Mouse (Mus musculus) liver, adult (tissue): ENCODE results near the gene Ola1.

Experiments used
- GATA4 ChIP-seq: IDR thresholded peaks from 2 replicates; pipeline ENCODE4 v1.6.1; 2014; ENCODE audit warnings: mild to moderate bottlenecking, low read length; ENCODE audit not compliant: insufficient replicate concordance

The Ola1 gene

DNA sequence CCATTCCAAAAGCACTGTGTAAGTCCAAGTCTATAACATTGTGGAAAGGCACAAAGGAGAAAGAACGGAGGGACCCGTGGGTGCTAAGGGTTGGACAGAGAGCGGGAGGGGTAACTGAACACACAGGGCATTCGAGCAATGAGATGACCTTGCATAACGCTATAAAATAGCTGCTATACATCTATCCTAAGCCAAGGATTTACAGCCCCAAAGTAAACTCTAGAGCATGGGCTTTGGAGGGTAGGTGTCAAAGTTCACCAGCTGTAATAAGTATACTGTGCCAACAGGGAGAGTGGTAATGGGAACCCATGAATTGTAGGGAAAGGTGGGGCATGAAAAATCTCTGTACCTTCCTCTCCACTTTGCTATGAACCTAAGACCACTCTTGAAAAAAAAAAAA is at the start of gene Ola1:
Gene Ola1 (minus strand): TSS at position 12 of the 400 bp plus-strand sequence.
- no peak for TF ChIP-seq GATA4

GRCm38 (mm10) chr2:73268281-73268680 is 49.6 kb upstream of the Ola1 start:
- no peak for TF ChIP-seq GATA4

DNA sequence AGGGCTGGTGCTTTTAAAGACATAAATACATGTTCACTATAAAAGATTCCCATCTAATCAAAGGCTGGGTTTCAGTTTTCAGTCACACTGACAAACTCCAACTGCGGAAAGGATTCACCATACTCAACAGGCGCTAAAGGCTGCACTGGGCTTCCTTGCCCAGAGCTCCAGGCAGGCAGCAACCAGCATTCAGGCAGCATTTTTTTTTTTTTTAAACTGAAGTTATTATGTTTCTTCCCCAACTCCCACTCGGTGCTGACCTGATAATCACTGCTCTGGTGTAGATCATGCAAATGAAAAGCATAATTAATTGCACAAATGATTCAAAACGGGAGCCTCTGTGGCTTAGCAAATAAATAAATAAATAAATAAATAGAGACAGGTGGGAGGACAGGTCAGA is 49.1 kb upstream of the Ola1 start:
- no peak for TF ChIP-seq GATA4

DNA sequence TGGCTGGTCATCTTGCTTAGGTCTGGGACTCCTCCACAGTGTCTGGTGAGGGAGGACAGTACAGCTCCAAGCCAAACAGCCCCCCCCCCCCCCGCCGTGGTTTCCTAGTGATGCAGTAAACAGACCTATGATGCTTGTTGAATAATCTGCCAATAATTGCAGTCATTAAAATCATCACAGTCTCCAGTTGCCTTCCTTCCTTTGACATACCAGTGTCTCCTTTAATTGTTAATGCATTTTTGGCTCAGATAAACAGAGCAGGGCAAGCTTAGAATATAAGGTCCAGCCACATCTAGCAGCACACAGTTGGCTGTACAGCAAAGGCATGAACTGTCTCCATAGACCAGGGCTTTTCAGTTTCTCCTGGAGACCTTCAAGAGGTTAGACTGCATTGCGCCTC is 48.5 kb upstream of the Ola1 start:
- TF ChIP-seq GATA4: no peak

GRCm38 (mm10) chr2:73266623-73267022 is 47.9 kb upstream of the Ola1 start:
- no peak for TF ChIP-seq GATA4

DNA sequence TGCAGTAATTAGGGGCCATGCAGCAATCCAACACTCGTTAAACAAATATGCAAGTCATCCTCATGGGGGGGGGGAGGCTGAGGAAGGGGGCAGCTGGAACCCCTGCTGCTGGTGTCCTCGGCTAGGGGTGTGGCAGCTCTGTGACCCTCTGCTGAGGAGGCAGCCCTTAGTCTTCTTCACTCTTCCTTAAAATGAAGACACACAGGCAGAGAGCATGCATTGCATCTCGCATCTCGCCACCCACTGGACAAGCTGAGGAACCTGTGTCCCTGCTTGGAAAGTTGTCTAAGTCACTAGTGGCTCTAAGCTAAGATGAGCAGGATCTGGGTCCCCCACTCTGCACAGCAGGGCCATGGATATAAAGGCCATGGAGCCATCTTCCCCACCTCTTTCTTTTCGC is 47.3 kb upstream of the Ola1 start:
- TF ChIP-seq GATA4: no peak

- TF ChIP-seq GATA4: no peak
Observed at GRCm38 (mm10) chr2:73264611-73265195, 46.0 kb upstream of the Ola1 start.

DNA sequence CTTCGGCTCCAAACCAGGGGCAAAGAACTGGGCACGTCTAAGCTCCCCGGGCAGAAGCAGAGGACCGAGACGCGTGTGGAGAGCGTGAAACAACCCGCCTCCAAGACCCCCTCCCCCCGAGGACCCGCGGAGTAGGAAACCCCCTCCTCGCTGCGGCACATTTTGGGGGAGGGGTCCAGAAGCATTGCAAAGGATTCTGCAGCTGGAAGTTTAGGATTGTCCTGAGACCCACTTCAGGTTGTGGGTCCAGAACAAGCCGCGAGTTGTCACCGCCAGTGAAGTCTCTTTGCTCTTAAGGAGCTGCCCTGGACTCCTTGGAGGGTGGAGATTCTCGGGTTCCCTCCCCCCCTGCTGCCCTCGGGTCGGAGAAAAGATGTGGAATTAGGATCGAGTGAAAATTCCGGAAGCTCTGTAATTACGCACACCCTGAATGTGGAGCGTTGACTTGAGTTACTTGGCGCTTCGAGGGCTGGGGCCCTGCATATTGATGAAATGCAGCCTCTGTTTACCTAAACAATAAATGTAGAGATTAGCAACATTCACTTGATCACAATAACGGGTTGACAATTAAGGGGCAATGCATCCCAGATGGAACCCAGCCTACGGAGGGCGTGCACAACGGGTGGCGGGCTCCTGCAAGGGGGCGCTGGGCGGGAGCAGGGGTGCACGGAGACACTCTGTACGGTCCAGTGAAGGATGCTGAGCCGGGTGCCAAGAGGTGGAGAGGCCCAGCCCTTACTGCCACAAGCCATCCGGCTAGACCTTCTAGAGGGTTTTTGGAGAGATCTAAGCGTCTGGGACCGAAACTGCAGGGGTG is 45.3 kb upstream of the Ola1 start:
- no peak for TF ChIP-seq GATA4

DNA sequence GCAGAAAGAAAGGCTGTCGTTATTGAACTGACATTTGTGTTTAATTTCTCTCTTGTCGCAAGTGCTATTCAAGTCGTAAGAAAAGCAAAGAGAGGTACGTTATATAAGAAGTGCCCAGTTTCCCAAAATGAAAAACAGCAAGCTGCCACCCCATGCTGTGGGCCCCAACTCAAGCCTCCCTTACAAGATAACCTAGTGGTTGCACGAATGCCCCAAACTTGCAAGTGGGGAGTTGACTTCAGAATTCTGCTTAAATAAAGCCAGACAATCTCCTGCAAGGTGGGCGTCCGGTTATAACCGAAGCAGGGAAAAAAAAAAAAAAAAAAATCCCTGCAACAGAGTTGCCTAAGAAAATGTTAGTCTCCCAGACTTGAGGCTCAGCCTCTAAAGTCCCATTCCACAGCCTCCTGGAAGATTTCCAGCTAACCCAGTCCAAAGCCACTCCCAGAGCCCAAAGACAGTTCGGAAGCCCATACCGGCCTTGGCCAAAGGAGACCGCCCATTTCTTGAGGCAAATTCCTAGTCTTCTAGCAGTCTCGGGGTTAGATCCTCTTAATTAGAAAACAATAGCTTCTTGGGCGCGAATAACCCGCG is 44.5 kb upstream of the Ola1 start:
- TF ChIP-seq GATA4: no peak

DNA sequence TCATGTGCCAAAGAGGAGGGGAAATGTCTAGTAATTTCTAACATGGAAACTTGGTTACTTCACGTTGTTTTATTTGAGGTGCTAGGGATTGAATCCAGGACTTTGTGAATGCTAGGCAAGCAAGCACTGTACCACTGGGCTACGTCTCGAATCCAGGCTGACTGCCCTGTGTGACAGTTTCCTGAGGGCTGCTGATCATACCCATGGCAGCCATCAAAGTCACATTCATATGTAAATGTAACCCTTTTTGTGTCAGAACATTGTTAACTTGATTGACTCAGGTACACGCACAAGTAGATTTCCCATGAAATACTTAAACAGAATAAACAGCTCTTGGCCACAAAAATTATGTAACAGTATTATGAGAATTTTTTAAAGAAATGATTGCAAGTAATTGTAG is 30.0 kb upstream of the Ola1 start:
- no peak for TF ChIP-seq GATA4

DNA sequence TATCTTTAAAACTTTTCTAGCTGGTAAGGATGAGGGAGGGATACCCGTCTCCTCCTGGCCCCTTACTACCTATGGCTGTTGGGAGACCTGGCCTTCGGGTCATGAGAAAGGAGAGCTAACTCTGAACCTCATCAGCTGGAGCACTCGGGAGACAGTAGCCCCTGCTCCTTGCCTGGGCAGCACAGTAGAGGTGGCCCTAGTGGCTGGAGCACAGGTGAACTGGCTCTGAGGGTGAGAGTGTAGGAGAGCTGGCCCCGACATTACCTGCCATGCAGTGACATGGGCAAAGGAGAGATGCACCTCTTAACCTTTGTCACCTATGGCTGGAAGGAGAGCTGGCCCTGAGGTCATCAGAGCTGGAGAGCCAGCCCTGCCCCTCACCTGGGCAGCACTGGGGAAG is 22.6 kb upstream of the Ola1 start:
- TF ChIP-seq GATA4: no peak

GRCm38 (mm10) chr2:73231081-73231480 is 12.4 kb upstream of the Ola1 start:
- TF ChIP-seq GATA4: no peak

GRCm38 (mm10) chr2:73213871-73214659 is 4.7 kb downstream of the Ola1 start:
- no peak for TF ChIP-seq GATA4

GRCm38 (mm10) chr2:73213539-73213870 is 5.2 kb downstream of the Ola1 start:
- TF ChIP-seq GATA4: no peak

GRCm38 (mm10) chr2:73204328-73204727 is 14.4 kb downstream of the Ola1 start:
- TF ChIP-seq GATA4: no peak

DNA sequence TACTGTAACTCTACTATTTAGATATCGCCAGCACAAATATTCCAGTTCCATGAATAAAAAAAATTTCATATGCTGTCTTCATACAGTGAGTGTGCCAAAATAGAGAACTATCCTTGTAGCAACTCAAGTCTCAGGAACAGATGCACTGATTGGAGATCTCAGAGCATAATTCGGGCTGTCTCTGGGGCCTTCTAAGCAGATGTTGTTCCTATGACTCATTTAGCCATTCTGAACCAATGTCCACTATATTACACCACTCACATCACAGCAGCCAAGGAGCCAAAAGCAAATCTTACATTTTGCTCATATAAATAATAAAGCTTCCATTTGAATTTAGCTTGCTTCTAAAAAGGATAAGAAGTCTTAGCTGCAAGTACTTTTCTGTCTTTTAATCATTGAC is 30.2 kb downstream of the Ola1 start:
- no peak for TF ChIP-seq GATA4

DNA sequence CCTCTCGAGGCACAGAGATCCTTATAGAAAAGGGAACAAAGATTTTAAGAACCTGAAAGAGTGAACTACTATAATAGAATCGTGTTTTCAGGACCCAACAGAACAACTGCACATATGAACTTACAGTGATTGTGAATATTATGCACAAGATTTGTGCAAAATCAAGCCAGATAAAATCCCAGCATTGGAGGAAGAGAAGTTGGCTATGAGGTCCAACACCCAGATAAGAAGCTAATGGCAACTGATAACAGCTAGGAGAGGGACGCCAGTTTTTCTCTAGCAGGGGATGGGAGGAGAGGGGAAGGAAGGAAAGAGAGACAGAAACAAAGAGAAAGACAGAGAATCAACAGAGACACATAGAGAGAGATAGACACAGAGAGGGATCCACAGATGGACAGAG is 33.5 kb downstream of the Ola1 start:
- no peak for TF ChIP-seq GATA4
